Mouse (Mus musculus) urinary bladder, postnatal 25 days (tissue): ENCODE results near the gene Supt5.

Experiments used
- DNase-seq: peaks from one replicate; pipeline ENCODE4 v3.0.0; 2022; ENCODE audit warnings: low spot score

Gene Supt5

DNA sequence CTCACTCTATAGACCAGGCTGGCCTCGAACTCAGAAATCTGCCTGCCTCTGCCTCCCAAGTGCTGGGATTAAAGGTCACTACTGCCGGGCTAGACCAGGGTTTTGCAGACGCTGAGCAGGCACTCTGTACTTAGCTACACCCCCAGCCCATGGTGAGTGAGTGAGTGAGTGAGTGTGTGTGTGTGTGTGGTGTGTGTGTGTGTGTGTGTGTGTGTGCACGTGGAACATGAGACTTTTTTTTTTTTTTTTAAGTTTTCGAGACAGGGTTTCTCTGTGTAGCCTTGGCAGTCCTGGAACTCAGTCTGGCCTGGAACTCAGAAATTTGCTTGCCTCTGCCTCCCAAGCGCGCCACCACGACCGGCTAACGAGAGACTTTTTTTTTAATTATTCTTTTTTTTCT is 36.1 kb upstream of the Supt5 start:
- DNase-seq, result no peak

DNA sequence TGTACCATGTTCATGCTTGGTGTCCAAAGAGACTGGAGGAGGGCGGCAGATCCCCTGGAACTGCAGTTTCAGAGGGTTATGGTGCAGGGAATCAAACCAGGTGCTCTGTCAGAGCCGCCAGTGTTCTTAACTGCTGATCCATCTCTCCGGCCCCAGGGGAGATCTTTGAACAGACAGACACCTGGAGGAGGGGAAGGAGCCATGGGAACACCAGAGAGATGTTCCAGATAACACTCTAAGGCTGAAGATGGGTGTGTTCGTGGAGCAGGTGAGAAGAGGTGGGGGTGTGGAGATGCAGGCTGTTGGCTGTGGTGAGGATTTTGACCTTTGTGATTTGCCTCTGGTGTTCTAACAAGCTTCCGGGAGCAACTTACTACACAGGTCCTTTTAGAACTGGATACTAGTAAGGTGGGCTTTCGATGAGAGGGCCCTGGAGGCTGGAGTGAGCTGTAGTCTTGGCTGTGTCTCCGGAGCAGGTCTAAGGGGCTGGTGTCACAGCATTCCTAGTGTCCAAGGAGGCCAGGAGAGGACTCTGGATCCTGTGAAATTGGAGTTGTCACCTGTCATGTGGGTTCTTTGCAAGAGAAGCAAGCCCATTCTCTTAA is 35.4 kb upstream of the Supt5 start:
- no peak for DNase-seq

DNA sequence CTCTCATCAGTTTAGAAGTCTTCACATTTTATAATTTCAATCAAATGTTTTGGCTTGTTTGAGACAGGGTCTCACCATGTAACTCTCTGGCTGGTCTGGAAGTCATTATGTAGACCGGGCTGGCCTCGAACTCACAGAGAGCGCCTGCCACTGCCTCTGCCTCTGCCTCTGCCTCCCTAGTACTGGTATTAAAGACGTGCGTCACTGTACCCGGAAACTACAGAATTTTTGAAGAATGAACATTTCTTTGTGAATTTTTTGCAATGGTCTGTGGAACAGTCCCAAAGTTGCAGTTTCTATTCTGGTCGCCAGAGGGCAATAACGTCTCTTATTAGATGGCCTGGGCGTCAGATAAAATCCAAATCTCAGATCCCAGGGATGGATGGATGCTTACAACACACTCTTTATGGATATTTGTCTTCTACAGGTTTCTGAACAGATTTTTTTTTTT is 34.6 kb upstream of the Supt5 start:
- peak; percentile 67 for DNase-seq

GRCm38 (mm10) chr7:28372251-28373108 is 33.9 kb upstream of the Supt5 start, which contains the start of gene Plekhg2:
Plekhg2 (minus strand) TSS chr7:28372599.
- DNase-seq, result peak; percentile 99

DNA sequence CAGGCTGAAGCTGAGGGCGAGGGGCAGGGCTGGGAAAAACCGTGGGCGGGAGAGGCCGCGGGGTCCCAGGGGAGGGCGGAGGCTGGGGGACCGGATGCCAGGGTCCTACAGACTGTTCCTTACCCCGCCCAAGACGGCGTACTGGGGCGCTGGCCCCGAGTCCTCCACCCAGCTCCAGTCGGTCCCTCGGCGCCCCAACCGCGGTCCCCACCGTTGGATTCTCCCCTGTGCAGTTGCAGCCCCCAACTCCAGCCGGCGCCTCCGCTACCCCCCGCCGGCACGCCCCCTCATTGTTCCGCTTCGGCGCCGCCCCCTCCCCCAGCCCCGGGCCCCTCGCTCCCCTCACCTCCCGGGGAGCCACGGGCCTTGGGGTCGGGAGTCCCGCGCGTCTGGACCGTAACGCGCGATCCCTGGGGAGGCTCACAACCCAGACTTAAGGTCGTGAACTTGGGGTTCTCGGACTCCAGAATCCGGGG is 33.0 kb upstream of the Supt5 start:
- peak; percentile 47 for DNase-seq

- peak; percentile 50 for DNase-seq
Observed at GRCm38 (mm10) chr7:28370977-28371513, 32.5 kb upstream of the Supt5 start.

DNA sequence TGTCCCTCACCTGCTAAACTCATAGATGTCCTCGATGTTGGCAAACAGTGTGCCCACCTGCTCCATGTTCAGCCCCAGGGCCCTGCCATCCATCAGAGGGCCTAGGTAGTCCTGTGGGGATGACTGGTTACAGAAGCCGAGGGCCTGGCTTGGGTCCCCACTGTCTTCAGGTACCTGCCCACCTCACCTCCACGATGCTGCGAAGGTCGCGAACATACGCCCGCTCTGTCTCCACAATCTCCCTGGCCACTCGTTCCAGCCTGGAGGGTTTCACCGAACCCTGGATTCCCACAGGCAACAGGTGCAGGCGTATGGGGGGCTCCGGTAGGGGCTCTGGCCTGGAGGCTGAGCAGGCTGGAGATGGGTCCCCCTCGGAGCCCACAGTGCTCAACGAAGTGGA is 31.5 kb upstream of the Supt5 start:
- no peak for DNase-seq

- DNase-seq, result no peak
Observed at GRCm38 (mm10) chr7:28368276-28368920, 29.9 kb upstream of the Supt5 start.

- no peak for DNase-seq
Observed at GRCm38 (mm10) chr7:28367663-28368275, 29.2 kb upstream of the Supt5 start.

- DNase-seq, result no peak
Observed at GRCm38 (mm10) chr7:28362441-28363060, 24.0 kb upstream of the Supt5 start.

DNA sequence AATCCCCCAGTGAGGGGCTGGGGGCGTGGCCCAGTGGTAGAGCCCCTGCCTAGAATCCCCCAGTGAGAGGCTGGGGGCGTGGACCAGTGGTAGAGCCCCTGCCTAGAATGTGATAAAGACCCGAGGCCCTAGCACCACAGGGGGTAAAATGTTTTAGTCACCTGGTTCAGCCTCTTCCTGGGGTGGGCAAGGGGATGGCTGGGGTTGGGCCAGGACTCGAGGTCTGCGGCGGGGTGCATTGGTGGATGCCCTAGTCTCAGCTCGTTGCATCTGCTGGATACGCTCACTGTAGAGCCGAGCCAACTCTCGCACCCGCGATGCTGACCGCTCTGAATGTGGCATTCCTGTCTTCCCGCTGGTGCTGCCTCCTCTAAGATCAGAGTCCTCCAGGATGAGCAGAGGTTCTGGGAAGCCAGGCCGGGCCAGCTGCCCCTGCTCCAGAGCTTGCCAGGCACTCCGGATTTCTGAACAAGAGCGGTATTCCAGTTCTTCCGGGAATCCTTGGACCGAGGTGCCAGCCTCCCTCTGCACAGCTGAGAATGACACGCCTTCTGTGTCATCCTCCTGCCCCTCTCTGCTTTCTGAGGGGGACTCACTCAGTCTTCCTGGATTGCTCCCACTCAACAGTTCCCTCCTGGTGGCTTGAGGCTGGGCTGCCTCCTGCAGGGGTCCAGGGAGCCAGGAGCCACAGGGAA is 23.2 kb upstream of the Supt5 start:
- DNase-seq, result no peak

DNA sequence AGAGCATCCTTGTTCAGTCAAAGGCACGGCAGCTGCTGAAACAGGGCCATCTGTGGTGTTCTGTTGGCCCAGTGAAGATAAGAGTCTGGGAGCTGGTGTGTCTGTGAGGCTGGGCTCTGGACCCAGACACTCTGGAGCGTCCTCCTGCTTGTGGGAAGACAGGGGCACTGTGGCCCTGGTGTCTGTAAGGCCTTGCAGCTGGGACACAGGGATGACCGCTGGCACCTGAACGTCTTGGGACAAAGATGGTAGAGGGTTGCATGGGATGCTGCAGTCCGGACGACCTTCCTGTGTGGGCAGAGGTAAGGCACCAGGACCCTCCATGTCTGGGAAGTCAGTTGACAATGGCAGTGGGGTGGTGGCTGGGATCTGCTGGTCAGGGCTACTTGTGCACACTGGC is 21.7 kb upstream of the Supt5 start:
- DNase-seq, result no peak

GRCm38 (mm10) chr7:28359854-28360253 is 21.3 kb upstream of the Supt5 start:
- DNase-seq, result no peak

DNA sequence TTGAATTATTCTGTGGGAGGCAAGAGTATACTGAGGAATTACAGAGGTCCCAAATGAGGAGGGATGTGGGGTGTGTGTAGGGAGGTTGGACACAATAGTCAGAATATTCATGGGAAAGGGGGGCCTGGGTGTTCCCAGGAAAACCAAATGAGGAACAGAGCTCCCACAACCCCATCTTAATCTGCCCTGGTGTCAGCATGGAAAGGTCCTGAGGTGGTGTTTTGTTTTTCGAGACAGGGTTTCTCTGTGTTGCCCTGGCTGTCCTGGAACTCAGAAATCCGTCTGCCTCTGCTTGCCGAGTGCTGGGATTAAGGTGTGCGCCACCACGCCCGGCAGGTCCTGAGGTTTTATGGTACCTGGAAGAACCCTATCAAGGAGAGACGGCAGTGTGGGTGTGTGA is 19.9 kb upstream of the Supt5 start:
- DNase-seq, result no peak

DNA sequence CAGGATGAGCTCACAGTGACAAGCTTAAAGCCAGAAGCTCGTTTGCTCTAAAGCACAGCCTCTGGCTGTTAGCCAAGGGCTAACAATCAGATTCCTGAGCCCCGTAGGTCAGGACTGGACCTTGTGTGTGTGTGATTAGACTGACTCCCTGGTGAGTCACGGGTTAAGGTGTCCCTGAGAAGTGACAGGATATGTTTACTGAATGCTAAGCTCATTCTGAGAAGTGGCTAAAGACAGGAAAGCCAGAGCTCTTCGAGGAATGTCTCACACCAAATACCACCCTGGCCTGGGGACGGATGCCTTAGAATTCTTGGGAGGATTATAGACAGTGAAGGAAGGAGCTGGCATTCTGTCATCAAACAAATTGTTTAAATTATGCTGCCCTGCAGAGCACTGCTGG is 19.4 kb upstream of the Supt5 start:
- no peak for DNase-seq

GRCm38 (mm10) chr7:28356981-28357380 is 18.4 kb upstream of the Supt5 start:
- DNase-seq, result no peak

DNA sequence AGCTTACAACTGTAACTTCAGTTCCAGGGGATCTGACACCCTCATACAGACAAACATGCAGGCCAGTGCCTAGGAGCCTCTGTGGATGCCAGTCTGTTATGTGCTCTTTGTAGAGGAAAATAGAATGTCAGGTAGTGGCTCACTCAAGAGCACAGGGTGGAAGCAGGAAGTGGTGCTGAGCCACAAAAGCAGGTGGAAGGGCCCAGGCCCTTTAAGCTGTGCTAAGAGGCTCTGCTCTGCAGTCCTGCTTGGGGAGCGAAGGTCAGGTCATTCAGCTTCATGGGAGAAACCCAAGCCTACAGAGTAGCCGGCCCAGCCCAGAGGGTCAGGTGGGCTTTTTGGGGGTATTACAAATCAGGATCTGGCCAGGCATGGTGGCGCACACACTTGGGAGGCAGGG is 16.7 kb upstream of the Supt5 start:
- no peak for DNase-seq

DNA sequence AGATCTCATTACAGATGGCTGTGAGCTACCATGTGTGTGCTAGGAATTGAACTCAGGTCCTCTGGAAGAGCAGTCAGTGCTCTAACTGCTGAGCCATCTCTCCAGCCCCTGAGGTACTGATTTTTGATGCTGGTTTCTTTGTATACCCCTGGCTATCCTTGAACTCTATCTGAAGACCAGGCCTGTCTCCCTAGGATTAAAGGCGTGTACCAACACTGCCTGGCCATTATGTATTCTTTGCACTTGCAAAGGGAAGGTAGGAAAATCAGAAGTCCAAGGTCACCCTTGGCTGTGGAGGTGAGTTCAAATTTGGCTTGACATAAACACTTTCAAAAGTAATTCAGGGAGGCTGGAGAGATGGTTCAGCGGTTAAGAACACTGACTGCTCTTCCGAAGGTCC is 16.1 kb upstream of the Supt5 start:
- no peak for DNase-seq

DNA sequence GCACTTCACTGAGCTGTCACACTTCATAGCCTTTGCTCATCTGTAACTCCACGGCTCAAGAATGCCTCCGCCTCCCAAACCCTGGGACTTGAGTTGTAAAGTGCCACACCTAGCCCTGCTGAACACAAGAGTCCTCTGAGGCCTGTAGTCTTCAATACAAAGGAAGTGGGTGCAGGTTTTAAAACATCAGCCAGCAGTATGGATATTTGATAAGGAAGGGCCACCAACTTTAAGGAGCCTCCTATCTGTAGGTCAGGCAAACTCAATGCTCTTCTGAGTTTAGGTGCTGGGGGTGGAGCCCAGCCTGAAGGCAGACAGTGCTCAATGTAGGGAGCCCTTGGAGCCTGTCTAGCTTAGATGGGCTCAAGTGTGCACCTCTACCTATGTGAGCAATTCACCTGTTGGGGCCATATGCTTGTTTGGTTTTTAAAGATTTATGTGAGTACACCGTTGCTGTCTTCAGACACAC is 15.6 kb upstream of the Supt5 start:
- DNase-seq, result no peak

GRCm38 (mm10) chr7:28353267-28353666 is 14.7 kb upstream of the Supt5 start:
- no peak for DNase-seq

- DNase-seq, result no peak
Observed at GRCm38 (mm10) chr7:28351676-28352191, 13.2 kb upstream of the Supt5 start.
